Mouse (Mus musculus): Measurements from ENCODE around the gene Lrba. TPM values are rescaled to one million over a fixed set of nuclear protein-coding genes. Genes with fewer than 3 reads are reported as not detected.

Lrba gene
- polyA plus RNA-seq, 1 experiment from 2014 or later = 6.4 TPM

DNA sequence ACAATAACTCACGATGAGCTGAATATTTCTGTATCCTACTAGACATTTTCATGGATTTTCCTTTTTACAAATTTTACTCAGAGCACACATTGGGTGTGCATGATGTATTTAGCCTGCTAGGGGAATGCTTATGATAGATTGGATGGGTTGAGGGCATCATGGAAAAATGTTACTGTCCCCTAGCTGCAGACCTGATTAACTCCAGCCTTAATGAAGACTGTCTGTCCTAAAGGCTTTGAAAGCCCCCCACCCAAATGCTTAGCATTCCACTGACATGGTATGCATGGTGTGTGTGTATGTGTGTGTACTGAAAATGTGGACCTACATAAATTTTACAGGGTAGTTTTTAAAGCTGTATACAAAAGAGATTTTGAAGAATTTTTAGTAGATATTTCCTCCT is 487.1 kb downstream of the Lrba start:
- ATAC-seq (ENCODE audit: low FRiP score, low read depth) = no peak
- Histone ChIP-seq H3K27me3 (no peaks in the 10 kb centered on the region), H3K27ac (no peak overlapping the region), H3K9me3 (no peaks in the 10 kb centered on the region), H3K4me3 (no peak overlapping the region), H3K4me2 (replicated peaks) (no peak overlapping the region), H3K36me3 (no peaks in the 10 kb centered on the region), H3K4me1 (peaks cover 8% of the 10 kb centered on the region), H3K9ac (no peak overlapping the region)
- WGBS = 77% methylated on average over 1 of the region's 1 CpGs

DNA sequence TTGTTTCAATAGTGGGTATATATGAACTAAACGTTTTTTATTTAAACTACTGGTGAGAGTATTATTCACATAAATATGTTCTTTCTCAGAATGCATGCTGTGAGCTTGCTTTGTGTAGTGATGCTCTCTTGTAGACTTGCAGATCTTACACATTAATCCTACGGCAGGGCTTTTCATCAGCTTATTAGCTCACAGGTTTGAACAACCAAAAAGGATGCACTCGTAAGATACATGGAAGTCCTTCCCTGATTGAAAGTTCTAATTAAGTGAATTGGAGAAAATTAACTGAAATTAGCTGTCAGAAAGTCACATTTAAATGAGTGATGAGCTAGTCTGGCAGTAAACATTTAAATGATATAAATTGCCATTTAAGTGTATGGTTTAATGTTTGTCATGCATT is 488.3 kb downstream of the Lrba start:
- no peaks in the 10 kb centered on the region for H3K36me3 ChIP-seq
- H3K9me3 ChIP-seq = no peaks in the 10 kb centered on the region
- no peaks in the 10 kb centered on the region for H3K27me3 ChIP-seq
- WGBS = 34% methylated on average over 3 of the region's 3 CpGs
- H3K4me3 ChIP-seq = no peak overlapping the region
- no peak overlapping the region for H3K27ac ChIP-seq
- no peak overlapping the region for H3K4me2 ChIP-seq (replicated peaks)
- H3K9ac ChIP-seq = no peak overlapping the region
- ATAC-seq (ENCODE audit: low FRiP score, low read depth) = no peak
- H3K4me1 ChIP-seq = peaks cover 5% of the 10 kb centered on the region; the same call in 1 of the 2 replicates

DNA sequence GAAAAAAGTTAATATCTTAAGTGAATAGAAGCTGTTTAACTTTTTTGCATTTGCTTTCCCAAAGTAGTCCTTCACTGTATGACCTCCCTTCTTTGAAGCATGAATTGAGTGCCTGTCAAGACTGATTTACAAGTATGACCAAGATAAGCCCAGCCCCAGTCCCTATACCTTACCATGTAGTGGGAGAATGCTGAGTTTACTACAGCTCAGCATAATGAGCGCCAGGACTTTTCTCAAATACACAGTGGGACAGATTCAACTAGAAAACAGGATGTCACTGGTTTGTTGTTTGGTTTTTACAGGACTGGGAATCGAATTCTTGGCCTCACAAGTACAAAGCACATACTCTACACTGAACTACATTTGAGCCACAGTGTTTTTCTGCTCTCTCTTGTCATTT is 490.0 kb downstream of the Lrba start:
- no peaks in the 10 kb centered on the region for H3K9me3 ChIP-seq
- no peaks in the 10 kb centered on the region for H3K36me3 ChIP-seq
- H3K27ac ChIP-seq = no peak overlapping the region
- H3K9ac ChIP-seq = no peak overlapping the region
- no peaks in the 10 kb centered on the region for H3K27me3 ChIP-seq
- WGBS = 60% methylated on average over 2 of the region's 2 CpGs
- no peak overlapping the region for H3K4me2 ChIP-seq (replicated peaks)
- peaks cover 5% of the 10 kb centered on the region; the same call in 1 of the 2 replicates for H3K4me1 ChIP-seq
- ATAC-seq (ENCODE audit: low FRiP score, low read depth) = no peak
- no peak overlapping the region for H3K4me3 ChIP-seq

DNA sequence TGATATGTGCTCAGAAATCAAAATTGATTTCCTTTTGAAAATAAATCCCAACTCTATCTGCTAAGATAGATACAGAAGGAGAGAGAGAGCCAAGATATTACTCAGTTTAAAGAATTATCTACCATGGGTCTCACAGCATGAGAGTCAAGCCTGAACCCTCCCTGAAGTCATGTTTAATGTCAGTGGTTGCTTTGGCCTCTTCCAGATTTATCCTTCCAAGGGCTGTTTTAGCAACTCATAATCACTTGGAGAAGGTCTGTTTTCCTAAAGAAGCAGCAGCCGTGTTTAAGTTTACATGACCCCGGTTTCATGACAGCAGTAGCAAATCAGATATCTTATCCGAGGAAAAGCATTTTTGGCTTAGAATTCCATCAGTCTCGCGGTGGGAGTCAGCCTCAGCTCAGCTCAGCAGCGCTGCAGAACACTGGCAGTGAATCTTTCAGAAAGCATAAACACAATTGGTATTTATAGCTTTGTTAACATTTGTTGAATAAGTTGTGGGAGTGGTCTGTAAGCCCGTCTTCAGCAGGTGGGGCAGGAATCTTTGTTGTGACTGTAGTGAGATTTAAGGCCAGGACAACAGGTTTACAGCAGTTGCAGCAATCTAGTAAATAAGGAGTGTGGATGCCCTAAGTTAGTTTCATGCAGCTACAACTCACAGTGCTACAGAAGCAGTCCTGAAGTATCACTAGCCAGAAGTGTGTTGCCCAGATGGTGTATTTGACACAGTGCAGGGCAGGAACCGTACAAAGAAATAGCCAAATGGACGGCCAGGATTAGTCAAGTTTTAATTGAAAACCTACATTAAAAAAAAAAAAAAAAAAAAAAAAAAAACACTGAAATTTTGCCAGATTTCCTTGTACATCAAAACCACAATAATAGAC is 499.2 kb downstream of the Lrba start:
- no peaks in the 10 kb centered on the region for H3K9me3 ChIP-seq
- ATAC-seq (ENCODE audit: low FRiP score, low read depth) = no peak
- no peak overlapping the region for H3K27ac ChIP-seq
- WGBS = 12% methylated on average over 9 of the region's 9 CpGs
- H3K36me3 ChIP-seq = no peaks in the 10 kb centered on the region
- no peaks in the 10 kb centered on the region for H3K27me3 ChIP-seq
- no peak overlapping the region for H3K4me2 ChIP-seq (replicated peaks)
- no peak overlapping the region for H3K4me3 ChIP-seq
- H3K9ac ChIP-seq = no peak overlapping the region
- H3K4me1 ChIP-seq = peaks cover 10% of the 10 kb centered on the region; the same call in 1 of the 2 replicates

DNA sequence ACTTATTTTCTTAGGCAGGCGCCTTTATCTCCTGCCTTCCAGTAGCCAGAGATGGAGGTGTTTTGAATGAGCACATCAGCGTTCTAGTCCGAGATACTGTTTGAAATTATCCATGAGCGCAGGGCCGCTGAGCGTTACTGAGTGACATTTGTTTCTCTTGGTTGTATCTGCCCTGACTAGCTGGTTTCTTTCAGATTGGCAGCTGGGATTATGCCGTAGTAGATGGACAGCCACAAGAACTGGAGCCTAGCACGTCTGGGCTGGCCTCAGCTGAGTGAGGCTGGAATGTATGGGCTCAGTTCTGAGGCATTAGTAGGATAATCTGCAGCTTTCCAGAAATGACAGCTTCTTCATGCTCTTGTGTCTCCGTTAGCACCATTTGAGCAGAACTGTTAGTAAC is 500.6 kb downstream of the Lrba start:
- H3K4me2 ChIP-seq (replicated peaks) = no peak overlapping the region

DNA sequence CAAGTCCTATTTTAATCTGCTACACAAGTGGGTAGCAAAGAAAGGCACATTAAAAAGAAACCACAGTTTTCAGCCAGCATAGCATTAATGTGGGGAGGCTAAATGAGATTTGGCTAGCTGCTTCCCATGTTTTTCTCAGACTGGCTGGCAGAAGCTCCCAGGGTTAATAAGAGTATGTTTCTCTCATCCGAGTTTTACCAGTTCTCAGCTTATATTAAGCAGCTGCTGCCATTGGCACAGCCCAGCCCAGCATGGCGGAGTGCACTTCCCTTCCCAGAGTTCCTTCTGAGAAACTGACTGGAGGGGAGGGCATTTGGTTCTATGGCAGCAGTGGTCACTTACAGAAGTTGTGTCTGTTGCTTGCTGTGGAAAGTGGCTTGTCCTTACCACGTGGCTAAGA is 514.4 kb downstream of the Lrba start:
- no peaks in the 10 kb centered on the region for H3K4me1 ChIP-seq
- no peak overlapping the region for H3K9ac ChIP-seq
- no peak overlapping the region for H3K27ac ChIP-seq
- WGBS = 77% methylated on average over 3 of the region's 3 CpGs
- no peak overlapping the region for H3K4me2 ChIP-seq (replicated peaks)
- H3K36me3 ChIP-seq = peaks cover 9% of the 10 kb centered on the region
- no peaks in the 10 kb centered on the region for H3K27me3 ChIP-seq
- H3K9me3 ChIP-seq = no peaks in the 10 kb centered on the region
- no peak for ATAC-seq (ENCODE audit: low FRiP score, low read depth)
- no peak overlapping the region for H3K4me3 ChIP-seq

More for the DNA sequence above, 500.6 kb downstream of the Lrba start:
- H3K36me3 ChIP-seq = no peaks in the 10 kb centered on the region
- no peak overlapping the region for H3K27ac ChIP-seq
- H3K27me3 ChIP-seq = no peaks in the 10 kb centered on the region
- ATAC-seq (ENCODE audit: low FRiP score, low read depth) = no peak
- H3K9me3 ChIP-seq = no peaks in the 10 kb centered on the region
- H3K4me3 ChIP-seq = no peak overlapping the region
- WGBS = 69% methylated on average over 9 of the region's 9 CpGs
- no peak overlapping the region for H3K9ac ChIP-seq
- peaks cover 10% of the 10 kb centered on the region; the same call in 1 of the 2 replicates for H3K4me1 ChIP-seq

DNA sequence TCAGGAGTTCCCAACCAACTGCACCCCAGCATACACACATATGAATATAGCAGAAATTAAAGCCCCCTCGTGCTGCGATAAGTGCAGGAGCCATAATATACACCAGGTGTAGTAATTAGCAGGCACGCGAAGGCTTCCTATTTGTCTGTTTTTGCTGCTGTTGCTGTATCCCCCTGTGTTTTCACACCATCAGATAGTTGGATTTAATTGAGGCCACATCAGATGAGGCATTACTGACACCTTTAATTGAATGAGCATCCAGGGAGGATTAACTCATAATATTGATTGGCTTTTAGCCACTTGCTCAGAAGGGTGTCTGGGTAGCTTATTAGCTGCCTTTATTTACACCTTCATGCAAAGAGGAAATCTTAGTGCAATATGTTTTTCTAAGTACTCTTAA is 515.3 kb downstream of the Lrba start:
- no peak overlapping the region for H3K27ac ChIP-seq
- no peak overlapping the region for H3K4me2 ChIP-seq (replicated peaks)
- 34% methylated on average over 4 of the region's 4 CpGs for WGBS
- H3K27me3 ChIP-seq = no peaks in the 10 kb centered on the region
- H3K9me3 ChIP-seq = no peaks in the 10 kb centered on the region
- H3K9ac ChIP-seq = no peak overlapping the region
- H3K4me1 ChIP-seq = peaks cover 2% of the 10 kb centered on the region; the same call in 1 of the 2 replicates
- H3K36me3 ChIP-seq = peaks cover 9% of the 10 kb centered on the region
- no peak overlapping the region for H3K4me3 ChIP-seq
- no peak for ATAC-seq (ENCODE audit: low FRiP score, low read depth)

DNA sequence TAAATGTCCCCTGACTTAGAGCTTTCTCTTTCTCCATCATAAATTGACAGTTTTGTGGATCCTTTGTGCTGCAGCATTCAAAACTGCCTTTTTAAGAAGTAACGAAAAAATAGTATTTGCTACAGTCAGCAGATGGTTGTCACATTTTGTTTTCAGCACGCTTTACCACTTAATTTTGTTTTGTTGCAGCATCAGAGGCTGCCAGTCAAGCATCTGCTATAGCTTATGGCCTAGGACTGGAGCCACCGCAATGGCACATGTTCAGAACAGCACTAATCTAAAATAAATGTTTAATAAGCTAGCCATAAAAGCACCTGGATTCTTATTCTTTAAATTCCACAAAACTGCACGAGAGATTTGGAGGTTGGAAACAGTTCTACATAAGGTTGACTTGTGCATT is 520.9 kb downstream of the Lrba start:
- no peak overlapping the region for H3K27ac ChIP-seq
- H3K4me3 ChIP-seq = no peak overlapping the region
- H3K9me3 ChIP-seq = no peaks in the 10 kb centered on the region
- H3K27me3 ChIP-seq = no peaks in the 10 kb centered on the region
- H3K36me3 ChIP-seq = peaks cover 5% of the 10 kb centered on the region; the same call in 1 of the 2 replicates
- no peak overlapping the region for H3K9ac ChIP-seq
- H3K4me1 ChIP-seq = peaks cover 25% of the 10 kb centered on the region
- H3K4me2 ChIP-seq (replicated peaks) = no peak overlapping the region
- 0 out of 2 replicates have a peak, but pooled peaks have one; percentile 57 for ATAC-seq (ENCODE audit: low FRiP score, low read depth)
- WGBS = 26% methylated on average over 4 of the region's 4 CpGs

DNA sequence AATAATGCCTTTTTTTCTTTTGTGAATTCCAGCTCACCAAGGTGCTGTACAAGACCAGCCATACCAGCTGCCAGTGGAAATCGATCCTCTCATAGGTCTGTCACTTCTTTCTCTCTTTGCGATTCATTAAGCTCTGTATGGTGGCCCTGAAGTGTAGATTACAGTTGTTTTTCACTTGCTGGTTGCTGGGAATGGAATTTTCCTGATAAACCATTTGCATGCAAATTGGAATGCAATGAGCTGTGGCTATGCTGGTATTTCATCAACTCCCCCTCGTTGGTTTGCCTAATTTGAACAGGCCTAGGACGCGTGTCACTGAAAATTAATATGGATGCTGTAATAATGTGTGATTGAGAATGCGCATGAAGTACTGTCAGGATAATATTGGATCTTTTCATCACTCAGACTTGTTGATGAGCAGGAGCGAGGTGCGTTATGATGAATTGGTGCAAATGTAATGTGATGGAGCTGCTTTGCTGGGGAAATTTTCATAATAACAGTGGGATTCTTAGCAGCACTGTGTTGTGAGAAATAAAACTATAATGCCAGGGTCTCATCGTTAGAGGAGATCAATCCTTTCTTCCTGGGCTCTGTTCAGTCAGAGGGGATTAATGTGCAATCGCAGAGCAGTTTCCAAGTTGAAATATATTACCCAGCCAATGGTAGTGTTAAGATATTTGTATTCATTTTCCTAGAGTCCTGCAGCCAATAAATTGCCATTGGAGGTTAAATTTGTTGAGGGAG is 521.5 kb downstream of the Lrba start:
- H3K9ac ChIP-seq = no peak overlapping the region
- H3K36me3 ChIP-seq = peaks cover 5% of the 10 kb centered on the region; the same call in 1 of the 2 replicates
- WGBS = 62% methylated on average over 10 of the region's 10 CpGs
- no peaks in the 10 kb centered on the region for H3K9me3 ChIP-seq
- H3K4me3 ChIP-seq = no peak overlapping the region
- H3K4me1 ChIP-seq = peaks cover 28% of the 10 kb centered on the region
- H3K4me2 ChIP-seq (replicated peaks) = no peak overlapping the region
- H3K27me3 ChIP-seq = no peaks in the 10 kb centered on the region
- H3K27ac ChIP-seq = no peak overlapping the region; the same call in 1 of the 2 replicates
- no peak for ATAC-seq (ENCODE audit: low FRiP score, low read depth)

DNA sequence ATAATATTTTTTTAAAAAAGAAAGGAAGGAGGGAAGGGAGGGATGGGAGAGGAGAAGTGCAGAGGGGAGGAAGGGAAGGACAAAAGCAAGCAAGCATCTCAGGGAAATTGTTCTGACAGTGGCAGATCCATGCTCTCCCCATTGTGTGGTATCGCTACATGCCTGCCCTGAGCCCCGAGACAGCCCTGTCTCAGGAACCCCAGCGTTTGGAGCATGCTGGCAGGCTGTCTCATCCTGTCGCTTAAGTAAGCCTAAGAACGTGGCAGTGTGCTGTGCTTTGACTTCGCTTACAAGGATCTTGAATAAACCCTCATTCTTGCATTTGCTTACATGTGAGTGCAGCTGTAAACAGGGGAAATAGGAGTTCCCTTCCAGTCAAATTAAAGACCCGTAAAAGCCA is 526.2 kb downstream of the Lrba start:
- H3K9ac ChIP-seq = no peak overlapping the region

DNA sequence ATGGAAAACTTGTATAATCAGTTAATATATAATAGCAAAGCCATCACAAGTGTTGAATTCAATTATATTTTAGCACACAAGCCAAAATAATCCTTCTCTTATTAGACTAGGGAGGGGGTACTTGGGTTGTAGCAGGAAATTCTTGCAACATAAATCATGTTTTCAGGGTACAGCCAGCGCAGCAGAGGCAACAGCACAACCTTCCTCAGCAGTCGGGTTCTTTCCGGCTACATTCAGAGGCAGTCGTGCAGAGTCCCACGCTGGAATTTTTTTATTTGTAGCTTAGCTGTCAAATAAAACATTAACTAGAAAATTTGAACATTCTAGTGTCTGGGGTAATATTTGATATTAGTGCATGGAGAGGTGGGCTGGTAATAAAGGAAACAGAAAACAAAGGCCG is 529.7 kb downstream of the Lrba start:
- no peaks in the 10 kb centered on the region for H3K27me3 ChIP-seq
- peaks cover 34% of the 10 kb centered on the region for H3K4me1 ChIP-seq
- WGBS = 22% methylated on average over 6 of the region's 6 CpGs
- H3K4me2 ChIP-seq (replicated peaks) = peak overlapping the region; percentile 41
- ATAC-seq (ENCODE audit: low FRiP score, low read depth) = peak; percentile 57
- H3K27ac ChIP-seq = peak overlapping the region; percentile 77
- no peak overlapping the region for H3K9ac ChIP-seq
- no peak overlapping the region for H3K4me3 ChIP-seq
- no peaks in the 10 kb centered on the region for H3K36me3 ChIP-seq
- H3K9me3 ChIP-seq = no peaks in the 10 kb centered on the region

More for the DNA sequence above, 526.2 kb downstream of the Lrba start:
- H3K27ac ChIP-seq = no peak overlapping the region
- no peaks in the 10 kb centered on the region for H3K27me3 ChIP-seq
- WGBS = 36% methylated on average over 7 of the region's 7 CpGs
- H3K36me3 ChIP-seq = no peaks in the 10 kb centered on the region
- H3K9me3 ChIP-seq = no peaks in the 10 kb centered on the region
- peaks cover 34% of the 10 kb centered on the region for H3K4me1 ChIP-seq
- no peak overlapping the region for H3K4me3 ChIP-seq
- no peak overlapping the region for H3K4me2 ChIP-seq (replicated peaks)
- ATAC-seq (ENCODE audit: low FRiP score, low read depth) = no peak
